Mouse (Mus musculus): Measurements from ENCODE around the gene Hcn2. TPM values are rescaled to one million over a fixed set of nuclear protein-coding genes. Genes with fewer than 3 reads are reported as not detected.

The Hcn2 gene
- polyA plus RNA-seq, 1 experiment from 2014 or later: not detected

DNA sequence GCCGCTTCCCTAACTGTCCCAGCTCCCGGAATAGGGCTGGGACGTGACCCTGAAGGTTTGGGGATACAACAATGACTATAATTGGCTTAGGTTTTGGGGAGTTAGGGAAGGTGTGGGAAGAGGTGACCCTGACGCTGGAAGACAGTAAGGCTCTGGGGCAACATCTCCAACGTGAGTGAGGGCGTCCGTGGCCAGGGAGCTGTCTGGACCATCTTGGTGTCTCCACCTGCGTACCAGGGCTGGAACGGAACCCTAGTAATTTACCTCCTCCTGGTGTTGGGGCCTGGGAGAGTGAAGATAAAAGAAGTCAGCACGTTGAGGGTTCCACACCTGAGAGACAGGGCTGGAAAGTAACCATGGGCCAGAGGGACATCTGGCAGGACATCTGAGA is 11.5 kb upstream of the Hcn2 start:
- Histone ChIP-seq H3K4me2 (ENCODE audit: low read depth, low read length) (peak overlapping the region; percentile 91), H3K4me1 (ENCODE audit: control insufficient read depth, insufficient read depth, low read length) (peaks cover 35% of the 10 kb centered on the region), H3K27ac (ENCODE audit: low read length) (peak overlapping the region; percentile 90), H3K36me3 (ENCODE audit: control insufficient read depth, insufficient read depth, low read length) (peaks cover 13% of the 10 kb centered on the region), H3K9me3 (replicated peaks; ENCODE audit: control insufficient read depth, low read length) (no peaks in the 10 kb centered on the region), H3K27me3 (ENCODE audit: control insufficient read depth, insufficient read depth, low read length) (no peaks in the 10 kb centered on the region), H3K9ac (ENCODE audit: low read length) (peak overlapping the region; percentile 98), H3K4me3 (replicated peaks; ENCODE audit: low read length) (peak overlapping the region; percentile 89)
- ATAC-seq (ENCODE audit: insufficient read depth, low FRiP score): no peak
- WGBS: 3% methylated on average over 10 of the region's 10 CpGs

DNA sequence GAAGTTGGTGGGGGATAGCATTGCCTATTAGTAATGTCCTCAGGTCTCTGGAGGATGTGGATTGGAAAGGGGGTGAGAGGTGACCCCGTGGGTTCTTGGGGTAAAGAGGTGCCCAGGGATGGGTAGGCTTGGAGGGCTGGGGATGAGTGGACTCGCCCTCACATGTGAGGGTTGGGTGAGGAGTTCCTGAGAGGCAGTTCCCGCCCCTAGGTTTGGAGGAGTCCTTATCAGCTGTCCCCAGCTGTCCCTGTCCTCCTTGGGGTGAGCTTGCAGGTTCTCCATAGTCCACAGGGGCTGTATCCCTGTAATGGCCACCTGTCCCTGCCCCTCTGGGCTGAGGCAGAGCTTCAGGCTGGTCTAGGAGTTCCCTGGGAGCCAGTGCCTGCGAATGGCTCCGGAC is 10.5 kb upstream of the Hcn2 start:
- no peaks in the 10 kb centered on the region for H3K27me3 ChIP-seq (ENCODE audit: control insufficient read depth, insufficient read depth, low read length)
- H3K4me2 ChIP-seq (ENCODE audit: low read depth, low read length): peak overlapping the region; percentile 91
- H3K9ac ChIP-seq (ENCODE audit: low read length): peak overlapping the region; percentile 98
- H3K27ac ChIP-seq (ENCODE audit: low read length): no peak overlapping the region
- H3K36me3 ChIP-seq (ENCODE audit: control insufficient read depth, insufficient read depth, low read length): peaks cover 23% of the 10 kb centered on the region
- no peak for ATAC-seq (ENCODE audit: insufficient read depth, low FRiP score)
- peaks cover 35% of the 10 kb centered on the region for H3K4me1 ChIP-seq (ENCODE audit: control insufficient read depth, insufficient read depth, low read length)
- 74% methylated on average over 5 of the region's 5 CpGs for WGBS
- peak overlapping the region; percentile 89 for H3K4me3 ChIP-seq (replicated peaks; ENCODE audit: low read length)
- no peaks in the 10 kb centered on the region for H3K9me3 ChIP-seq (replicated peaks; ENCODE audit: control insufficient read depth, low read length)

DNA sequence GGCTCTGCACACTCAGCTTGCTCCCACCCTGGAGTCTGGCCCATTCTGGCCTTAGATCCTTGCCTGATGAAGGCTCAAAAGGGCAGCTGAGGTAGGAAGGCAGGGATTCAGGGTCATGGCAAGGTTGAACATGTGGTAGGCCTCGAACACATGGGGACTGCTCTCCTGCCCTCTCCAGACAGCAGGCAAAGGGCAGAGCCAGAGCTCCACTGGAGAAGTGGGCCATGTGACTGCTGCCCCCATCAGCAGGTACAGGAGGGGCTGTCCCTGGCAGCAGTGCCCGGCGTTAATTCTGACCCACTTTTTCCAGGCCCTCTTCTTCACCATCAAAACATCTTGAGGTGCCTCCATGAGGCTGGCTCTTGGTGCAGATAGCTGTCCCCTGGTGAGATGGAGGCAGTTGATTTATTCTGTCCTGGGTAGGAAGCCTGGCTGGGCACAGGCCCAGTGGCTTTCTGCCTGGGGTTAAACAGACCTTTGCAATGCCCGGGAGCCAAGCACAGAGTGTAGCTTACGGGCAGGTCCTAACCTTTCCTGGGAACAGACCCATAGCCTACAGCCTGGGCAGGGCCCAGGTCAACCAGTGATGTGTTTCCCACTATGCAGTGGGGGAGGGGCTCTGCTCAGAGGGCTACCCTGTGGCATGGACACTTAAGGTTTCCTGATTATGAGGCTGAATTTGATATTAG is 9.9 kb upstream of the Hcn2 start:
- ATAC-seq (ENCODE audit: insufficient read depth, low FRiP score): no peak
- H3K9me3 ChIP-seq (replicated peaks; ENCODE audit: control insufficient read depth, low read length): no peaks in the 10 kb centered on the region
- H3K27ac ChIP-seq (ENCODE audit: low read length): no peak overlapping the region
- H3K4me1 ChIP-seq (ENCODE audit: control insufficient read depth, insufficient read depth, low read length): peaks cover 31% of the 10 kb centered on the region
- WGBS: 74% methylated on average over 5 of the region's 5 CpGs
- H3K4me2 ChIP-seq (ENCODE audit: low read depth, low read length): peak overlapping the region; percentile 91
- peaks cover 28% of the 10 kb centered on the region for H3K36me3 ChIP-seq (ENCODE audit: control insufficient read depth, insufficient read depth, low read length)
- no peaks in the 10 kb centered on the region for H3K27me3 ChIP-seq (ENCODE audit: control insufficient read depth, insufficient read depth, low read length)
- H3K4me3 ChIP-seq (replicated peaks; ENCODE audit: low read length): peak overlapping the region; percentile 89
- H3K9ac ChIP-seq (ENCODE audit: low read length): peak overlapping the region; percentile 98

DNA sequence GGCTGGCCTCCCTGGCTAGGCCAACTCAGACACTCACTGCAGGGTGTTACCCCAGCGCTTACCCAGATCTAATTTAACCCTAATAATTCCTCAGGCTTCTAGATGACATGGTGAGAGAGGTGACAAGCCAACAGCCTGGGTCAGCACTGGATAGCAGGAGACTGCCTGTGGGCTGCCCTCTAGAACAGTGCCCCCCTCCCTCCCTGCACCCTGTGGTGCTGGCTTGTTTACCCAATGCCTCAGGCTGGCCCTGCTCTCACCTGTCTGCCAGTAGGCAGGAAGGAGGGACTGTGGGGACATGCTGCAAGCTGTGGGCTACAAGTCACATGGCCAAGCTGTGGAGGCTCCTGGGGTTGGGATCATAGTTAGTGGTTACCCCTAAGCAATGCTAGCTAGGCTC is 9.3 kb upstream of the Hcn2 start:
- Histone ChIP-seq H3K9ac (ENCODE audit: low read length) (no peak overlapping the region; the same call in 1 of the 2 replicates), H3K4me3 (replicated peaks; ENCODE audit: low read length) (no peak overlapping the region), H3K36me3 (ENCODE audit: control insufficient read depth, insufficient read depth, low read length) (peaks cover 34% of the 10 kb centered on the region), H3K27ac (ENCODE audit: low read length) (no peak overlapping the region), H3K4me2 (ENCODE audit: low read depth, low read length) (peak overlapping the region; percentile 91), H3K9me3 (replicated peaks; ENCODE audit: control insufficient read depth, low read length) (no peaks in the 10 kb centered on the region), H3K4me1 (ENCODE audit: control insufficient read depth, insufficient read depth, low read length) (peaks cover 24% of the 10 kb centered on the region), H3K27me3 (ENCODE audit: control insufficient read depth, insufficient read depth, low read length) (no peaks in the 10 kb centered on the region)
- ATAC-seq (ENCODE audit: insufficient read depth, low FRiP score): no peak
- 65% methylated on average over 1 of the region's 1 CpGs for WGBS

DNA sequence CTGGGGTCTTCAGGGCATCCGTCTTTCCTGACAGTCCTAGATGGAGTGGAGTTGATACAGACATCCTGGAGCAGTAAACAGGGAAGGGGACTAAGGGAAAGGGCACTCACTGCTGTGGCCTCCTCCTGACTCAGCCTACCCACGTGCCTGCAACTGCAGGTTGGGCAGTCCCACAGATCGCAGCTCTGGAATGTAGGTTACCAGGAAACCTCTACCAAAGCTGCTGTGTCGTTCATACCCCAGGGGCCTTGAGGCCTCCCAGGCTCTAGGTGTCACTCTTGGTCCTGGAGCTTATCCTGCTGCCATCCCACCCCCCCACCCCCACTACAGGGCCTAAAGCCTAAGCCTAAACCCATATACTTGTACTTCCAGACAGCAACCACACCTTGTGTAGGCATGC is 8.7 kb upstream of the Hcn2 start:
- Histone ChIP-seq H3K4me3 (replicated peaks; ENCODE audit: low read length) (no peak overlapping the region), H3K4me1 (ENCODE audit: control insufficient read depth, insufficient read depth, low read length) (peaks cover 23% of the 10 kb centered on the region), H3K9me3 (replicated peaks; ENCODE audit: control insufficient read depth, low read length) (no peaks in the 10 kb centered on the region), H3K9ac (ENCODE audit: low read length) (no peak overlapping the region), H3K27ac (ENCODE audit: low read length) (peak overlapping the region; percentile 25; the same call in 1 of the 2 replicates), H3K36me3 (ENCODE audit: control insufficient read depth, insufficient read depth, low read length) (peaks cover 34% of the 10 kb centered on the region), H3K4me2 (ENCODE audit: low read depth, low read length) (no peak overlapping the region), H3K27me3 (ENCODE audit: control insufficient read depth, insufficient read depth, low read length) (no peaks in the 10 kb centered on the region)
- WGBS: 54% methylated on average over 4 of the region's 4 CpGs
- no peak for ATAC-seq (ENCODE audit: insufficient read depth, low FRiP score)

DNA sequence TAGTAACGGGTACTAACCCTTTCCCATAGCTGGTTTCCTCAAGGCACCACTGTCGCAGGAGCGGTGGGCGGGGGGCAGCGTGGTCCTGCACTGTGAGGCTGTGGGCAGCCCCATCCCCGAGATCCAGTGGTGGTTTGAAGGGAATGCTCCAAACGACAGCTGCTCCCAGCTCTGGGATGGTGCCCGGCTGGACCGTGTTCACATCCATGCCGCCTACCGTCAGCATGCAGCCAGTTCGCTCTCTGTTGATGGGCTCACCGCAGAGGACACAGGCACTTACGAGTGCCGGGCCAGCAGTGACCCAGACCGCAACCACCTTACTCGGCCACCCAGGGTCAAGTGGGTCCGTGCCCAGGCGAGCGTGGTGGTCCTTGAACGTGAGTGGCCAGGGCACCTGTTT is 7.8 kb upstream of the Hcn2 start:
- Histone ChIP-seq H3K9ac (ENCODE audit: low read length) (no peak overlapping the region), H3K4me1 (ENCODE audit: control insufficient read depth, insufficient read depth, low read length) (peaks cover 23% of the 10 kb centered on the region)
- 90% methylated on average over 21 of the region's 21 CpGs for WGBS

DNA sequence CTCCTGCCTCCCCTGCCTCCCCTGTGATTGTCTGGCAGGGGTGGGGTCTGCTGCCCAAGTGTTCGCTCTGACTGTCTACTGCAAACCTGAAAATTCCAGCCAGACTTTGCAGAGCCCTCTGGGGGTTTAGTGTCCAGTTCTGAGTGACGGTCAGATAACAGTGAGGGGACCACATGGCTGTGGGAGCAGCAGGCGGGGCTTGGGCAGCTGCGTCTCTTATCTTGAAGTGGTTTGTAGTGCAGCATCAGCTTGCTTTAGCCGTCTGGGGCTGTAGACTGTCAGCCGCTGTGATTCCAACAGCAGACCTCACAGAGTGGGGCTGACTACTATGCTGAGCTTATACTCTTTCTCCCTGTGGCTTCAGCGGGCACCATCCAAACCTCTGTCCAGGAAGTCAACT is 7.1 kb upstream of the Hcn2 start:
- Histone ChIP-seq H3K36me3 (ENCODE audit: control insufficient read depth, insufficient read depth, low read length) (peaks cover 34% of the 10 kb centered on the region), H3K4me2 (ENCODE audit: low read depth, low read length) (no peak overlapping the region), H3K27me3 (ENCODE audit: control insufficient read depth, insufficient read depth, low read length) (peaks cover 6% of the 10 kb centered on the region; the same call in 1 of the 2 replicates), H3K4me3 (replicated peaks; ENCODE audit: low read length) (no peak overlapping the region), H3K9ac (ENCODE audit: low read length) (no peak overlapping the region), H3K9me3 (replicated peaks; ENCODE audit: control insufficient read depth, low read length) (no peaks in the 10 kb centered on the region), H3K27ac (ENCODE audit: low read length) (no peak overlapping the region), H3K4me1 (ENCODE audit: control insufficient read depth, insufficient read depth, low read length) (peaks cover 23% of the 10 kb centered on the region)
- WGBS: 55% methylated on average over 7 of the region's 7 CpGs
- no peak for ATAC-seq (ENCODE audit: insufficient read depth, low FRiP score)

More for the DNA sequence above, 7.8 kb upstream of the Hcn2 start:
- Histone ChIP-seq H3K36me3 (ENCODE audit: control insufficient read depth, insufficient read depth, low read length) (peaks cover 34% of the 10 kb centered on the region), H3K4me3 (replicated peaks; ENCODE audit: low read length) (no peak overlapping the region), H3K27ac (ENCODE audit: low read length) (no peak overlapping the region), H3K9me3 (replicated peaks; ENCODE audit: control insufficient read depth, low read length) (no peaks in the 10 kb centered on the region), H3K4me2 (ENCODE audit: low read depth, low read length) (no peak overlapping the region), H3K27me3 (ENCODE audit: control insufficient read depth, insufficient read depth, low read length) (no peaks in the 10 kb centered on the region)
- no peak for ATAC-seq (ENCODE audit: insufficient read depth, low FRiP score)

DNA sequence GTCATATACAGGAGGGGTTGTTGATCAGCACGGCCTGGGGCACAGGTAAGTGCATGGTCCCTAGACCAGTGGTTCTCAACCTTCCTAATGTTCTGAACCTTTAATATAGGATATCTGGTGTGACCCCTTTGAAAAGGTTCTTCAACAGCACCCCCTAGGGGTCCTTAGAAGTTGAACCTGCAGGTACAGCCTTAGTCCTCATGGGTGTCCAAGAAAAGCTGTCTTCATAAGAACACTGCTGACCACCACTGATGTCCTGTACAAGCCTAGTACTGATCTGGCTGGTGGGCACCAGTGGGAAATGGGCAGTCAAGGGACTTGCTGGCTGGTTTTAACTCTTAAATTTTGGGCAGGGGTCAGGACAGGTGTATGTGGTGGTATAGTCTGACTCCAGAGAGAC is 4.4 kb upstream of the Hcn2 start:
- no peak overlapping the region for H3K27ac ChIP-seq (ENCODE audit: low read length)
- no peak overlapping the region for H3K9ac ChIP-seq (ENCODE audit: low read length)
- H3K9me3 ChIP-seq (replicated peaks; ENCODE audit: control insufficient read depth, low read length): no peaks in the 10 kb centered on the region
- H3K4me2 ChIP-seq (ENCODE audit: low read depth, low read length): no peak overlapping the region
- H3K27me3 ChIP-seq (ENCODE audit: control insufficient read depth, insufficient read depth, low read length): peaks cover 28% of the 10 kb centered on the region
- peaks cover 8% of the 10 kb centered on the region for H3K4me1 ChIP-seq (ENCODE audit: control insufficient read depth, insufficient read depth, low read length)
- peaks cover 34% of the 10 kb centered on the region for H3K36me3 ChIP-seq (ENCODE audit: control insufficient read depth, insufficient read depth, low read length)
- WGBS: 85% methylated on average over 1 of the region's 1 CpGs
- peak; percentile 6; the same call in 1 of the 2 replicates for ATAC-seq (ENCODE audit: insufficient read depth, low FRiP score)
- H3K4me3 ChIP-seq (replicated peaks; ENCODE audit: low read length): no peak overlapping the region

DNA sequence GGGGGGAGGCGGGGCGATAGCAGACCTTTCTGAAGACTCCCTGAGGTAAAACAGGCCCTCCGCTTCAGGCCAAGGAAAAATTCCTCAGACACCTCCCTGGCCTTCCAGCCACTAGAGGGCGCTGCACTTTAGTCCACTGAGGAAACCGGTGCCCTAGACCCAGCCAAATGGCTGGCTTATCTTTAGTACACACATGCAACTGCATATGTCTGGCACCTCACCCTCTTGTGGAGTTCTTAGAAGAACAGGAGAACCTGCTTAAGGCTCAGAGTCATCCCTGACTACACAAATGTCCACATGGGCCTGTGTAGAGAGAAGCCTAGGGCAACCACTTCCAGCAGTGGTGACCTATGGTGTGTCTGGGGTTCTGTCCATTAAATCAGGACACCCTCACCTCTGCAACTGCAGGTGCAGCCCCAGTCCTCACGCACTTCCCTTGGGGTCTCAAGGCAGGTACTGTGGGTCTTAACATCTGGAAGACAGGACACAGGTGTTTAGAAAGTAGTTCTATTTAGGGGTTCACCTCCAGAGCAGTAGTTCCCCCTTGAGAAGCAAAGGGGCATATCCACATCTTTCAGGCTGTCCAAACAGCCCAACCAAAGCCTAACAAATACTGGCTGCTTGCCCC is 3.8 kb upstream of the Hcn2 start:
- Histone ChIP-seq H3K36me3 (ENCODE audit: control insufficient read depth, insufficient read depth, low read length) (peaks cover 34% of the 10 kb centered on the region), H3K4me3 (replicated peaks; ENCODE audit: low read length) (no peak overlapping the region), H3K27me3 (ENCODE audit: control insufficient read depth, insufficient read depth, low read length) (peaks cover 34% of the 10 kb centered on the region), H3K9me3 (replicated peaks; ENCODE audit: control insufficient read depth, low read length) (no peaks in the 10 kb centered on the region), H3K4me2 (ENCODE audit: low read depth, low read length) (no peak overlapping the region), H3K9ac (ENCODE audit: low read length) (no peak overlapping the region), H3K4me1 (ENCODE audit: control insufficient read depth, insufficient read depth, low read length) (peaks cover 11% of the 10 kb centered on the region), H3K27ac (ENCODE audit: low read length) (no peak overlapping the region)
- WGBS: 19% methylated on average over 4 of the region's 6 CpGs
- ATAC-seq (ENCODE audit: insufficient read depth, low FRiP score): peak; percentile 45; the same call in 1 of the 2 replicates

Measured in stomach, embryonic 16.5 days (tissue).